In genomic region chr7:110919721-110920120, GRCm38 (mm10) we compare ENCODE assay signal across 10 mouse cellular contexts. TPM values are rescaled to one million over a fixed set of nuclear protein-coding genes. Genes with fewer than 3 reads are reported as not detected.
DNase-seq lines count a peak whose midpoint lies in the region; ATAC-seq and TF ChIP-seq lines count a peak whose summit lies in the region.
"Had no signal": no experiment of that assay in that cellular context is flagged by ENCODE, and none has a peak within 500 bp of the region (broad histone marks: within the 10 kb centered on the region; RNA-seq: fewer than 3 reads in every experiment).

No protein-coding gene starts in this region.

- no peak for DNase-seq in forebrain, embryonic 10.5 days (ENCODE audit: extremely low spot score, low spot score)
- DNase-seq in forebrain, embryonic 11.5 days (ENCODE audit: low spot score): no peak
- peak; percentile 86 for DNase-seq in MEL (ENCODE audit: low read depth, low spot score)
- peak; percentile 62 for DNase-seq in splenic B cell, adult 2 months (ENCODE audit: low read depth, low spot score)
- DNase-seq in embryonic facial prominence, embryonic 10.5 days (ENCODE audit: low spot score): no peak
- no peak for DNase-seq in kidney, postnatal 10 days

- peak; percentile 54 to 74; a peak in 2 of 4 replicates for TF ChIP-seq EP300 in MEL (IDR thresholded peaks at IDR 0.05; ENCODE audit: low read depth in 1 of 2, low read length in 2 of 2)

- TF ChIP-seq RAD21 in MEL (IDR thresholded peaks at IDR 0.05; ENCODE audit: low read depth, low read length): no peak

- peak overlapping the region; percentile 48; the same call in 1 of the 2 replicates for H3K27ac ChIP-seq in forebrain, embryonic 10.5 days
- H3K27ac ChIP-seq in forebrain, embryonic 11.5 days (ENCODE audit: low read depth, low read length): no peak overlapping the region
- peak overlapping the region; percentile 98 for H3K27ac ChIP-seq in MEL (ENCODE audit: control insufficient read depth, low read depth, low read length)
- peak overlapping the region; percentile 96 for H3K27ac ChIP-seq in liver, embryonic 16.5 days (ENCODE audit: low read length)
- no peak overlapping the region for H3K27ac ChIP-seq in embryonic facial prominence, embryonic 10.5 days (replicated peaks)
- H3K27ac ChIP-seq: lung, embryonic 15.5 days had no signal

- no peaks in the 10 kb centered on the region for H3K36me3 ChIP-seq in forebrain, embryonic 10.5 days (replicated peaks)
- no peaks in the 10 kb centered on the region for H3K36me3 ChIP-seq in forebrain, embryonic 11.5 days (ENCODE audit: control insufficient read depth, insufficient read depth, low read length)
- peaks cover 0 to 28% of the 10 kb centered on the region in 2 experiments; a peak in 2 of 4 replicates for H3K36me3 ChIP-seq in MEL (ENCODE audit: control insufficient read depth in 1 of 2, insufficient read depth in 2 of 2, low read length in 2 of 2)
- no peaks in the 10 kb centered on the region for H3K36me3 ChIP-seq in liver, embryonic 16.5 days (ENCODE audit: control insufficient read depth, insufficient read depth)
- H3K36me3 ChIP-seq in splenic B cell, adult 2 months (ENCODE audit: control insufficient read depth, insufficient read depth, low read length, poor library complexity, severe bottlenecking): no peaks in the 10 kb centered on the region
- H3K36me3 ChIP-seq in embryonic facial prominence, embryonic 10.5 days (replicated peaks): no peaks in the 10 kb centered on the region
- H3K36me3 ChIP-seq: lung, embryonic 15.5 days had no signal

- ATAC-seq in forebrain, embryonic 11.5 days (replicated peaks; ENCODE audit: low FRiP score): no peak
- ATAC-seq in liver, embryonic 16.5 days (ENCODE audit: low read depth): no peak
- no peak for ATAC-seq in erythroid progenitor cell, adult 5-6 weeks (replicated peaks; ENCODE audit: low FRiP score, poor library complexity, severe bottlenecking)

- WGBS in forebrain, embryonic 10.5 days: 76% methylated on average over 3 of the region's 3 CpGs
- 70% methylated on average over 3 of the region's 3 CpGs for WGBS in forebrain, embryonic 11.5 days
- WGBS in liver, embryonic 16.5 days (ENCODE audit: insufficient replicate concordance): 10% methylated on average over 3 of the region's 3 CpGs
- WGBS in embryonic facial prominence, embryonic 10.5 days: 63% methylated on average over 3 of the region's 3 CpGs

- H3K9ac ChIP-seq in forebrain, embryonic 11.5 days (ENCODE audit: low read length): no peak overlapping the region
- H3K9ac ChIP-seq in MEL (ENCODE audit: control insufficient read depth, low read depth, low read length, poor library complexity, severe bottlenecking): peak overlapping the region; percentile 48
- H3K9ac ChIP-seq in liver, embryonic 16.5 days (ENCODE audit: low read depth, low read length): peak overlapping the region; percentile 50
- H3K9ac ChIP-seq: lung, embryonic 15.5 days had no signal

- H3K9me3 ChIP-seq in forebrain, embryonic 10.5 days: no peaks in the 10 kb centered on the region
- no peaks in the 10 kb centered on the region for H3K9me3 ChIP-seq in forebrain, embryonic 11.5 days (ENCODE audit: control insufficient read depth, low read length)
- H3K9me3 ChIP-seq in MEL (replicated peaks; ENCODE audit: insufficient read depth, low read length): no peaks in the 10 kb centered on the region
- H3K9me3 ChIP-seq in liver, embryonic 16.5 days (replicated peaks; ENCODE audit: control insufficient read depth, low read length): no peaks in the 10 kb centered on the region
- H3K9me3 ChIP-seq in embryonic facial prominence, embryonic 10.5 days: no peaks in the 10 kb centered on the region
- H3K9me3 ChIP-seq: lung, embryonic 15.5 days had no signal

- H3K4me3 ChIP-seq in forebrain, embryonic 10.5 days: no peak overlapping the region
- no peak overlapping the region for H3K4me3 ChIP-seq in forebrain, embryonic 11.5 days (ENCODE audit: low read depth, low read length)
- no peak overlapping the region for H3K4me3 ChIP-seq in MEL (ENCODE audit: control insufficient read depth in 1 of 2, insufficient read depth in 1 of 2, low read depth in 2 of 2, low read length in 2 of 2)
- no peak overlapping the region for H3K4me3 ChIP-seq in liver, embryonic 16.5 days (ENCODE audit: low read depth, low read length)
- H3K4me3 ChIP-seq in embryonic facial prominence, embryonic 10.5 days: no peak overlapping the region
- H3K4me3 ChIP-seq: lung, embryonic 15.5 days had no signal

- no peak for TF ChIP-seq CTCF in MEL (IDR thresholded peaks at IDR 0.05 in 2 of 3, conservative IDR thresholded peaks at IDR 0.05 in 1 of 3; ENCODE audit: control insufficient read depth in 1 of 3, insufficient read depth in 1 of 3, low read depth in 2 of 3, low read length in 3 of 3, poor library complexity in 1 of 3, severe bottlenecking in 1 of 3)

- H3K79me2 ChIP-seq in MEL (ENCODE audit: control insufficient read depth, insufficient read depth, low read length, poor library complexity): no peaks in the 10 kb centered on the region

- H3K27me3 ChIP-seq in forebrain, embryonic 10.5 days (ENCODE audit: poor library complexity, severe bottlenecking): no peaks in the 10 kb centered on the region
- no peaks in the 10 kb centered on the region for H3K27me3 ChIP-seq in forebrain, embryonic 11.5 days (ENCODE audit: control insufficient read depth, insufficient read depth, low read length)
- H3K27me3 ChIP-seq in MEL (ENCODE audit: control insufficient read depth in 1 of 2, insufficient read depth in 2 of 2, low read length in 2 of 2): no peaks in the 10 kb centered on the region
- H3K27me3 ChIP-seq in liver, embryonic 16.5 days (ENCODE audit: control insufficient read depth, insufficient read depth, low read depth, low read length): no peaks in the 10 kb centered on the region
- no peaks in the 10 kb centered on the region for H3K27me3 ChIP-seq in splenic B cell, adult 2 months (ENCODE audit: control insufficient read depth, insufficient read depth, low read length, poor library complexity, severe bottlenecking)
- no peaks in the 10 kb centered on the region for H3K27me3 ChIP-seq in embryonic facial prominence, embryonic 10.5 days (replicated peaks; ENCODE audit: low read depth, poor library complexity, severe bottlenecking)
- H3K27me3 ChIP-seq: lung, embryonic 15.5 days had no signal

- H3K4me1 ChIP-seq in forebrain, embryonic 10.5 days: no peaks in the 10 kb centered on the region
- H3K4me1 ChIP-seq in forebrain, embryonic 11.5 days (replicated peaks; ENCODE audit: control insufficient read depth, insufficient read depth, low read length): no peaks in the 10 kb centered on the region
- H3K4me1 ChIP-seq in MEL (ENCODE audit: control insufficient read depth in 1 of 2, insufficient read depth in 2 of 2, low read length in 2 of 2): peaks cover 15 to 43% of the 10 kb centered on the region in 2 experiments
- H3K4me1 ChIP-seq in liver, embryonic 16.5 days (ENCODE audit: control insufficient read depth, low read depth, low read length): peaks cover 59% of the 10 kb centered on the region
- peaks cover 9% of the 10 kb centered on the region; the same call in 1 of the 2 replicates for H3K4me1 ChIP-seq in embryonic facial prominence, embryonic 10.5 days

- no peak overlapping the region for H3K4me2 ChIP-seq in forebrain, embryonic 11.5 days (ENCODE audit: low read depth, low read length, severe bottlenecking)
- peak overlapping the region; percentile 51 for H3K4me2 ChIP-seq in liver, embryonic 16.5 days (ENCODE audit: low read depth, low read length)
- H3K4me2 ChIP-seq: lung, embryonic 15.5 days had no signal

- no peak for TF ChIP-seq POLR2A in MEL (IDR thresholded peaks at IDR 0.05; ENCODE audit: control insufficient read depth in 1 of 2, insufficient read depth in 1 of 2, low read depth in 1 of 2, low read length in 2 of 2, poor library complexity in 1 of 2)

TF ChIP-seq in MEL, 35 proteins besides CTCF, POLR2A, EP300 and RAD21 (continues in another document):
- TF ChIP-seq ZC3H11A (IDR thresholded peaks at IDR 0.05; ENCODE audit: low read depth, low read length): no peak
- TF ChIP-seq MYC (IDR thresholded peaks at IDR 0.05; ENCODE audit: low read depth, low read length): 0 out of 2 replicates have a peak, but pooled peaks have one; percentile 41
- 0 out of 2 replicates have a peak, but pooled peaks have one; percentile 12 for TF ChIP-seq HCFC1 (IDR thresholded peaks at IDR 0.05; ENCODE audit: low read depth, low read length)
- TF ChIP-seq CHD1 (IDR thresholded peaks at IDR 0.05; ENCODE audit: low read depth, low read length): no peak
- no peak for TF ChIP-seq ZNF384 (IDR thresholded peaks at IDR 0.05; ENCODE audit: low read depth, low read length)
- TF ChIP-seq ZMIZ1 (IDR thresholded peaks at IDR 0.05; ENCODE audit: low read depth, low read length): no peak
- TF ChIP-seq TCF12 (IDR thresholded peaks at IDR 0.05; ENCODE audit: low read depth, low read length): peak; percentile 80
- TF ChIP-seq ZKSCAN1 (IDR thresholded peaks at IDR 0.05; ENCODE audit: low read depth, low read length): no peak
- TF ChIP-seq RCOR1 (IDR thresholded peaks at IDR 0.05; ENCODE audit: low read depth, low read length): peak; percentile 54; the same call in 1 of the 2 replicates
- TF ChIP-seq TBP (IDR thresholded peaks at IDR 0.05; ENCODE audit: low read depth, low read length): no peak
- no peak for TF ChIP-seq MAZ (IDR thresholded peaks at IDR 0.05; ENCODE audit: low read depth, low read length)
- TF ChIP-seq CHD2 (IDR thresholded peaks at IDR 0.05; ENCODE audit: low read length): peak; percentile 76
- TF ChIP-seq ELF1 (IDR thresholded peaks at IDR 0.05; ENCODE audit: low read depth, low read length): peak; percentile 81
- no peak for TF ChIP-seq USF1 (IDR thresholded peaks at IDR 0.05; ENCODE audit: low read depth, low read length)
- TF ChIP-seq SMC3 (IDR thresholded peaks at IDR 0.05; ENCODE audit: low read depth, low read length): no peak
- no peak for TF ChIP-seq SIN3A (IDR thresholded peaks at IDR 0.05; ENCODE audit: low read length)
- no peak for TF ChIP-seq NELFE (IDR thresholded peaks at IDR 0.05; ENCODE audit: low read depth, low read length)
- peak; percentile 7; the same call in 1 of the 2 replicates for TF ChIP-seq BHLHE40 (IDR thresholded peaks at IDR 0.05; ENCODE audit: borderline replicate concordance, low read depth, low read length)

RNA-seq across cellular contexts. Expression of gene Lyve1, which starts 56.7 kb away (rescaled TPM):
- 0.20 and 0.51 TPM in 2 replicates for polyA plus RNA-seq in forebrain, embryonic 10.5 days (2016; fragmentation: Nextera tagmentation; extraction: Ambion mirVana)
- polyA plus RNA-seq in forebrain, embryonic 11.5 days (2014; fragmentation: Nextera tagmentation; extraction: Ambion mirVana): 2.1 and 2.8 TPM in 2 replicates
- total RNA-seq in MEL (2012; rRNA removed): not detected in 2 replicates
- polyA plus RNA-seq in MEL (2012; ENCODE audit: insufficient read depth in 1 of 2, insufficient read length in 2 of 2, low read depth in 1 of 2, low replicate concordance in 2 of 2, missing spikeins in 1 of 2): not detected
- 24.3 and 26.4 TPM in 2 replicates for polyA plus RNA-seq in liver, embryonic 16.5 days (2015; fragmentation: Nextera tagmentation; extraction: Ambion mirVana)
- 0.36 and 0.41 TPM in 2 replicates for polyA plus RNA-seq in embryonic facial prominence, embryonic 10.5 days (2016; fragmentation: Nextera tagmentation; extraction: Ambion mirVana)
- total RNA-seq in erythroid progenitor cell, adult 5-6 weeks (2015; ENCODE audit: low replicate concordance): not detected in 2 replicates
- not detected in 2 replicates for total RNA-seq in erythroid progenitor cell, adult 5-6 weeks (2017; ENCODE audit: low replicate concordance)
- polyA plus RNA-seq: C2C12 had no signal

Comparison
In these comparisons a context has a peak if more than half of its experiments do, and no peak if none do; other contexts are left out.
1. H3K27ac ChIP-seq: peak in forebrain, embryonic 10.5 days (single experiment), MEL (single experiment) and liver, embryonic 16.5 days (single experiment); none in forebrain, embryonic 11.5 days (single experiment) and embryonic facial prominence, embryonic 10.5 days (single experiment).
2. DNase-seq: peak in MEL (single experiment) and splenic B cell, adult 2 months (single experiment); none in forebrain, embryonic 10.5 days (single experiment), forebrain, embryonic 11.5 days (single experiment), embryonic facial prominence, embryonic 10.5 days (single experiment) and kidney, postnatal 10 days (single experiment).